Mouse (Mus musculus): ENCODE results near the gene Lrrc8d. TPM values are rescaled to one million over a fixed set of nuclear protein-coding genes. Genes with fewer than 3 reads are reported as not detected.

Gene Lrrc8d
- polyA plus RNA-seq, 1 experiment, result 30.2 TPM

DNA sequence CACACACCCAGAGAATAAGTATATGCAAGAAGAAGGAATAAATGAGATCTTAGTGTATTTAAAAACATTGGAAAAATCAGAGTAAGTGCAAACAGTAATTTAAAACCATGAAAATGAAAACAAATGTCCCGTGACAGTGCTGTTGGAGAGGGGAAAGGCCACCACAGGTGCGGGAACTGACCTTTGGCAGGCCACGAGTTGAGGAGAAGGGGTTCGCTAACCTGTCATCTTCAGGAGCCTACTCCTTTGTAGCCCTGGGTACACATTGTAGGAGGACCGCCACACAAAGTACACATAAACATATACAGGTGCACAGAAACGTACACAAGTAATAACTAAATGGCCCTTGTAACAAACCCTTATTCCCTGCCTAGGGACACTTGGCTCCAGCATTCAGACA is 55.7 kb downstream of the Lrrc8d start:
- Histone ChIP-seq H3K27ac (ENCODE audit: insufficient read depth, low read length) (no peak overlapping the region), H3K4me1 (ENCODE audit: control insufficient read depth, insufficient read depth, low read length) (no peaks in the 10 kb centered on the region; the same call in 1 of the 2 replicates), H3K4me3 (ENCODE audit: insufficient read depth, low read length) (no peak overlapping the region)
- TF ChIP-seq POLR2A (IDR thresholded peaks at IDR 0.05; ENCODE audit: low read depth, low read length) (no peak), CTCF (IDR thresholded peaks at IDR 0.05; ENCODE audit: borderline replicate concordance, insufficient read depth, low read length) (no peak)

DNA sequence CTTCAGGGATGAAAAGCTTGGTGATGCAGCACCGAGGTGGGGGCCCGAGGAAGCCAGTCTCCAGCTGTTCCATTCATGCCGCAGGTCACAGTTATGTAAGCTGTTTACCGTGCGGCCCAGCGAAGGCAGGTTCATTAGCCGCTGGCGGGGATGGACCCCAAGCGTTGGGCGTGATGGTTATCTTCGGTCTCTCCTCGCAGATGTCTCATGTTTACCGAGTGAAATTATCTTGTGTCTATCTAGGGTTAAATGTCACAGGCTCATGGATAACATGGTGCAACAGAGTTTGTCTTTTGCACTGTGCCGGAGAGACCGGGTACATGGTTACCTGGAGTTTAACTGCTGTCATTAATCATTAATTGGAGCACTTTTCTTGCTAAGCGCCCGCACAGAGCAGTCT is 58.2 kb downstream of the Lrrc8d start:
- Histone ChIP-seq H3K4me1 (ENCODE audit: control insufficient read depth, insufficient read depth, low read length) (peaks cover 6% of the 10 kb centered on the region), H3K4me3 (ENCODE audit: insufficient read depth, low read length) (no peak overlapping the region), H3K27ac (ENCODE audit: insufficient read depth, low read length) (no peak overlapping the region)
- TF ChIP-seq POLR2A (IDR thresholded peaks at IDR 0.05; ENCODE audit: low read depth, low read length) (no peak), CTCF (IDR thresholded peaks at IDR 0.05; ENCODE audit: borderline replicate concordance, insufficient read depth, low read length) (no peak)

DNA sequence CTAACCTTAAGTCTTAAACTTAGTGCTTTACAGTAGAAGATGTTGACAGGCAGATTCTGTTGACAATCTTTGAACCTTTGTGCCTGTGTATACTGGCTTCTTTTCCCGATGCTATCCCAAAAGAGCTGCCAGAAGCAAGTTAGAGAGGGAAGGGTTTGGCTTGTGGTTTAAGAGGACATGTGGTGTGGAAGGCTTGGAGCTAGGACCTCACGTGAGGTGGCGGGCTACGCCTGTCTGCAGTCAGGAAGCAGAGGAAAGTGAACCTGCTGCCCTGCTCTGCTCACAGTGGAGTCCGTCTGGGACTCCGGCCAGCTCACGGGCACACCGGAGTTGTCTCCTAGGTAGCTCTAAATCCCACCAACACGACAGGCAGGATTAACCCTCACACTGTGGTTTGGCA is 59.1 kb downstream of the Lrrc8d start:
- no peak overlapping the region for H3K4me3 ChIP-seq (ENCODE audit: insufficient read depth, low read length)
- peaks cover 6% of the 10 kb centered on the region for H3K4me1 ChIP-seq (ENCODE audit: control insufficient read depth, insufficient read depth, low read length)
- H3K27ac ChIP-seq (ENCODE audit: insufficient read depth, low read length), result no peak overlapping the region
- TF ChIP-seq POLR2A (IDR thresholded peaks at IDR 0.05; ENCODE audit: low read depth, low read length) (no peak), CTCF (IDR thresholded peaks at IDR 0.05; ENCODE audit: borderline replicate concordance, insufficient read depth, low read length) (no peak)

DNA sequence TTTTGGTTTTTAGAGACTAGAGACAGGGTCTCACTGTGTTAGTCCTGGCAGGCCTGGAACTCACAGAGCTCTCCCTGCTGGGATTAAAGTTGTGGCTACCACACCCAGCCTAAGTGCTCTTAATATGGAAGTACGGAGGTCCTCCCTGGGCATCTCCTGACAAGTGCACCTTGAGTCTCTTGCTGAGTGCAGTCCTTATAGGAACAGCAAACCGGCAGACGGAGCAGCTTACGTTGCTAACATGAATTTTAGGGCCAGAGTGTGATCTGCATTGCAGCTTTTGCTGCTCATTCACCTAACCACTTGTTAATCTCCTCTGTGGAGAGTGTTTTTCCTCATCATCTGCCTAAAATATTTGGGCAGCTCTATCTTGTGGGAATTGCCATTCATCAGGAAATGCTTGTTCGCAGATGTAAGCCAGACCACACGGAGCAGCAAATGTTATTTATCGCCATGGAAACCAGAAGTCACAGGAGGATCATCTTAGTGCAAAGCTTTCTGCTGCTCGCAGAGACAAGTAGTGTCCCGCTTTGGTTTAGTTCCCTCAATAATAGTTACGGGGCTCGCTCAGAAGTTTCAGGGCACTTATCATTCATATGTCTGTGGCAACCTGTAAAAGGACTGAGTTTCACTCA is 62.2 kb downstream of the Lrrc8d start:
- peaks cover 6% of the 10 kb centered on the region for H3K4me1 ChIP-seq (ENCODE audit: control insufficient read depth, insufficient read depth, low read length)
- peak overlapping the region; percentile 3; the same call in 1 of the 2 replicates for H3K27ac ChIP-seq (ENCODE audit: insufficient read depth, low read length)
- H3K4me3 ChIP-seq (ENCODE audit: insufficient read depth, low read length), result no peak overlapping the region
- TF ChIP-seq CTCF (IDR thresholded peaks at IDR 0.05; ENCODE audit: borderline replicate concordance, insufficient read depth, low read length), result no peak
- TF ChIP-seq POLR2A (IDR thresholded peaks at IDR 0.05; ENCODE audit: low read depth, low read length), result no peak

DNA sequence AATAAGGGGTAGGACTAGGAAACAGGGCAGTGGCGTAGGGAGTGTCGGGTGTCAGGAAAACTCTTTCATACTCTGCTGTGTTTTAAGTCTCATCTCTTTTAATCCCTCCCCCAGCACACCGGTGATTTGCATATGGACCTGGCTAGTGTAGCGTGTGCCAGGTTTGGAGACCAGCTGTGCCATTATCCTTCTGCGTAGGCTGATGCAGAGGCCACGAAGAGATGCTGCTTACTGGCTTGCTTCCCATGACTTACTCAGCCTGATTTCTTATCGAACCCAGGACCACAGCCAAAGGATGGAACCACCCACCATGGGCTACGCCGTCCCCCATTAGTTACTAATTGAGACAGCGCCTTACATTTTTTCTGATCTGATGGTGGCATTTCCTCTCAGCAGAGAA is 64.6 kb downstream of the Lrrc8d start:
- no peak overlapping the region for H3K4me3 ChIP-seq (ENCODE audit: insufficient read depth, low read length)
- no peak overlapping the region for H3K27ac ChIP-seq (ENCODE audit: insufficient read depth, low read length)
- no peak for TF ChIP-seq POLR2A (IDR thresholded peaks at IDR 0.05; ENCODE audit: low read depth, low read length)
- no peak for TF ChIP-seq CTCF (IDR thresholded peaks at IDR 0.05; ENCODE audit: borderline replicate concordance, insufficient read depth, low read length)
- peaks cover 6% of the 10 kb centered on the region for H3K4me1 ChIP-seq (ENCODE audit: control insufficient read depth, insufficient read depth, low read length)

DNA sequence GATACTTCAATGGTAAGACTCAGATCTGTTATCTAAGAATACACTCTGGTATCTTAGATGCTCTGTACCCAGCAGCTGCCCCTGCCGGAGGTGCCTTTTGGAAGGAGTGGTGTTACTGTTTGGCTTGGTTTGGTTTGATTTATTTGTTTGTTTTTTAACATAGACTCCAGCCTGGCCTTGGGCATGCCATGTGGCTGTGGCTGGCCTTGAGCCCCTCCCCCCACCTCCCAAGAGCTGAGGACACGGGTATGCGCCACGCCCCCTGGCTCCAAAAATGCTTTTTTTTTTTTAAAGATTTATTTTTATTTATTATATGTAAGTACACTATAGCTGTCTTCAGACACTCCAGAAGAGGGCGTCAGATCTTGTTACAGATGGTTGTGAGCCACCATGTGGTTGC is 65.6 kb downstream of the Lrrc8d start:
- no peak overlapping the region for H3K4me3 ChIP-seq (ENCODE audit: insufficient read depth, low read length)
- no peak overlapping the region for H3K27ac ChIP-seq (ENCODE audit: insufficient read depth, low read length)
- TF ChIP-seq CTCF (IDR thresholded peaks at IDR 0.05; ENCODE audit: borderline replicate concordance, insufficient read depth, low read length) (no peak), POLR2A (IDR thresholded peaks at IDR 0.05; ENCODE audit: low read depth, low read length) (no peak)
- H3K4me1 ChIP-seq (ENCODE audit: control insufficient read depth, insufficient read depth, low read length), result peaks cover 6% of the 10 kb centered on the region

DNA sequence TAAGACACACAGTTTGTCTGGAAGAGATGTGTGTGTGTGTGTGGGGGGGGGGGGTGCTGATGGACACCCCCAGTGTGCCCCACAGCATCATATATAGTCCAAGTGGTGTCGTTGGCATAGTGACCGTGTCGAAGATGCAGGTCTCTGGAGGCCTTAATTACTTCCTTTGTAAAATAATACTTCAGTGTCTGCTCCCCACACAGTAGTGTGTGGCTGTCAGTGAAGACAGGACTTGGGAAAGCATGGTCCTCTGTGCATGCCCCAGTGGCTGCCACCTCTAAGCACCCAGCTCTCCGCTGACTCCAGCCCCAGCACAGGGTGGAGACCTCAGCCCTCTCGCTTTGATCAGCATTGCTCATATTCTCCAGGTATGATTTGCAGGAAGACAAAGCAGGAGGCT is 76.6 kb downstream of the Lrrc8d start:
- Histone ChIP-seq H3K4me1 (ENCODE audit: control insufficient read depth, insufficient read depth, low read length) (peaks cover 14% of the 10 kb centered on the region), H3K27ac (ENCODE audit: insufficient read depth, low read length) (no peak overlapping the region), H3K4me3 (ENCODE audit: insufficient read depth, low read length) (no peak overlapping the region)
- no peak for TF ChIP-seq POLR2A (IDR thresholded peaks at IDR 0.05; ENCODE audit: low read depth, low read length)
- no peak for TF ChIP-seq CTCF (IDR thresholded peaks at IDR 0.05; ENCODE audit: borderline replicate concordance, insufficient read depth, low read length)

DNA sequence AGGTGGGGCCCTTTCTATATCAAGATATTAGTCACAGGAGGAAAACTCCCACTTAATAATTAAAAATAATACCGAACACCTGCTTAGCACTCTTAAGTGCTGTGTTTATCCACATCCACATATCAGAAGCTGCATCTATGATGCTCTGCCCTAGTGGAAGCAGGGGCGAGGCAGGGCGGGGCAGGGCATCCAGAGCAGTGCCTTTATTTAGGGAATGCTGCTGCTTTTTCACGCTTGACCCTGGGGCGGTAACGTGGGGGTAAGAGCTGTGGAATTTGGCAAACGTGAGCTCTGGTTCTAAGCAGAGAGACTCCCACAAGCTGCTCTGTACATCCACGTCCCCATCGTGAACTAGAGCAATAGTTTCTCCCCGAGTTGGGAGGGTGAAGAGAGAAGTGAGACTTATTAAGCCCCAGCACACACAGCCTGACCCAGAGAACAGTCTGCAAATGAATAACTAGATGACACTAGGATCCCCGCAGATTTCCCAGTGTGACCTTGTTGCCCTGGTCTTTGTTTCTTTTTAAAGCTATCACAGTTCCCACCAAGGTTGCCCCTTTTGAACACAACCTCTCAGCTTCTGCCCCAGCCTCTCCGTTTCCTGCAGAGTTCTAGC is 77.3 kb downstream of the Lrrc8d start:
- no peak overlapping the region for H3K27ac ChIP-seq (ENCODE audit: insufficient read depth, low read length)
- TF ChIP-seq POLR2A (IDR thresholded peaks at IDR 0.05; ENCODE audit: low read depth, low read length) (no peak), CTCF (IDR thresholded peaks at IDR 0.05; ENCODE audit: borderline replicate concordance, insufficient read depth, low read length) (no peak)
- H3K4me1 ChIP-seq (ENCODE audit: control insufficient read depth, insufficient read depth, low read length), result peaks cover 14% of the 10 kb centered on the region
- no peak overlapping the region for H3K4me3 ChIP-seq (ENCODE audit: insufficient read depth, low read length)

DNA sequence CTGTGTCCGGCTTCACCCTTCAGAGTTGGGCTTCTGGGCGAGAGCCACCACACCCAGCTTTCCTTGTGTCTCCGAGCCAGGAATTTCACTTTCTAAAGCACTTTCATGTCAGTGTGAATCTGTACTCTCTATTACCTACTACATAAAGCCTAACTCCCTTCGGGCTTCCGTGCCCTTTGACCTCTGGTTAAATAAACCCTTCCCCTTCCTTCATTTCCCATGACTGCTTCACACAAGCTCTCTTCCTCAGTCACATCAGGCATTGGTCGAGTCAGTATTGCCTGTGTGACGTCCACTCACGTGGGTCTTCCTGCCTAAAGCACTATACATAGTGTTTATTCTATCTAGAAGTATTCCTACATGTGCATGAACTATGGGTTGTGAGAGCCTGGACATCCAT is 77.9 kb downstream of the Lrrc8d start:
- peaks cover 14% of the 10 kb centered on the region for H3K4me1 ChIP-seq (ENCODE audit: control insufficient read depth, insufficient read depth, low read length)
- TF ChIP-seq POLR2A (IDR thresholded peaks at IDR 0.05; ENCODE audit: low read depth, low read length) (no peak), CTCF (IDR thresholded peaks at IDR 0.05; ENCODE audit: borderline replicate concordance, insufficient read depth, low read length) (no peak)
- H3K4me3 ChIP-seq (ENCODE audit: insufficient read depth, low read length), result no peak overlapping the region
- peak overlapping the region; percentile 94; the same call in 1 of the 2 replicates for H3K27ac ChIP-seq (ENCODE audit: insufficient read depth, low read length)

DNA sequence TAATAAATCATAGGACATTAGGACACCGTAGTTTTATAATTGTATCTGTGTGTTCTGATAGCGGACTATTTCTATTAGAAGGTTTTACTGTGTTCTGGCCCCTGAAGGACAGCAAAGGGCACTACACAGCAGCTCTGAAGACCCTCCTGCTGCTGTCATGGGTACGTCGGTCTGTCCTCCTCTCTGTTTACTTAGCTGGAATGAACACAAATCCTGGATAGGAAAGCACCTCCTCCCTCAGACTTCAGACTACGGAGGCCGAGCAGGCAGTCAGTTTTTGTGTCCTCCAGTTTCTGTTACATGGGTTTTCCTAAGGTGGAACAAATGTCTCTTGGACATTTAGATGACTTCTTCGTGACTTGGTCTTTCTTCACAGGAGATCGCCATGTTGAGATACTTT is 78.4 kb downstream of the Lrrc8d start:
- H3K4me3 ChIP-seq (ENCODE audit: insufficient read depth, low read length), result no peak overlapping the region
- peak overlapping the region; percentile 94 for H3K27ac ChIP-seq (ENCODE audit: insufficient read depth, low read length)
- TF ChIP-seq CTCF (IDR thresholded peaks at IDR 0.05; ENCODE audit: borderline replicate concordance, insufficient read depth, low read length) (no peak), POLR2A (IDR thresholded peaks at IDR 0.05; ENCODE audit: low read depth, low read length) (no peak)
- peaks cover 14% of the 10 kb centered on the region for H3K4me1 ChIP-seq (ENCODE audit: control insufficient read depth, insufficient read depth, low read length)

Data from embryonic fibroblast, embryonic 13.5 days (primary cell).